Mouse (Mus musculus): ENCODE measurements around the gene Eps8. TPM values are rescaled to one million over a fixed set of nuclear protein-coding genes. Genes with fewer than 3 reads are reported as not detected.

The Eps8 gene
- polyA plus RNA-seq, 1 experiment = 50.4 TPM

- no peak for TF ChIP-seq POLR2A (IDR thresholded peaks at IDR 0.05; ENCODE audit: borderline replicate concordance, insufficient read depth, low read length)
- no peak for TF ChIP-seq CTCF (IDR thresholded peaks at IDR 0.05; ENCODE audit: borderline replicate concordance, insufficient read depth, low read depth, low read length)
- Histone ChIP-seq H3K4me3 (replicated peaks; ENCODE audit: insufficient read depth, low read depth, low read length) (no peak overlapping the region), H3K27me3 (ENCODE audit: control insufficient read depth, insufficient read depth, low read length) (no peaks in the 10 kb centered on the region), H3K27ac (ENCODE audit: insufficient read depth, low read length) (no peak overlapping the region), H3K4me1 (ENCODE audit: control insufficient read depth, insufficient read depth, low read length) (no peaks in the 10 kb centered on the region; the same call in 1 of the 2 replicates)
- peak in 1 of 2 experiments; percentile 12 for DNase-seq
- 47% methylated on average over 16 of the region's 16 CpGs for WGBS
Measured at GRCm38 (mm10) chr6:137437902-137438580, 216.6 kb downstream of the Eps8 start.

- Histone ChIP-seq H3K4me1 (ENCODE audit: control insufficient read depth, insufficient read depth, low read length) (no peaks in the 10 kb centered on the region; the same call in 1 of the 2 replicates), H3K4me3 (replicated peaks; ENCODE audit: insufficient read depth, low read depth, low read length) (no peak overlapping the region), H3K27me3 (ENCODE audit: control insufficient read depth, insufficient read depth, low read length) (no peaks in the 10 kb centered on the region), H3K27ac (ENCODE audit: insufficient read depth, low read length) (no peak overlapping the region)
- WGBS = 78% methylated on average over 4 of the region's 4 CpGs
- no peak for TF ChIP-seq CTCF (IDR thresholded peaks at IDR 0.05; ENCODE audit: borderline replicate concordance, insufficient read depth, low read depth, low read length)
- TF ChIP-seq POLR2A (IDR thresholded peaks at IDR 0.05; ENCODE audit: borderline replicate concordance, insufficient read depth, low read length) = no peak
- DNase-seq = no peak
Measured at GRCm38 (mm10) chr6:137437486-137437885, 217.2 kb downstream of the Eps8 start.

GRCm38 (mm10) chr6:137433521-137434137 lies 221.0 kb downstream of the Eps8 start:
- Histone ChIP-seq H3K4me3 (replicated peaks; ENCODE audit: insufficient read depth, low read depth, low read length) (no peak overlapping the region), H3K27ac (ENCODE audit: insufficient read depth, low read length) (no peak overlapping the region), H3K27me3 (ENCODE audit: control insufficient read depth, insufficient read depth, low read length) (no peaks in the 10 kb centered on the region), H3K4me1 (ENCODE audit: control insufficient read depth, insufficient read depth, low read length) (no peaks in the 10 kb centered on the region; the same call in 1 of the 2 replicates)
- no peak for TF ChIP-seq CTCF (IDR thresholded peaks at IDR 0.05; ENCODE audit: borderline replicate concordance, insufficient read depth, low read depth, low read length)
- TF ChIP-seq POLR2A (IDR thresholded peaks at IDR 0.05; ENCODE audit: borderline replicate concordance, insufficient read depth, low read length) = no peak
- 41% methylated on average over 14 of the region's 14 CpGs for WGBS
- no peak for DNase-seq

Other genes starting within 250 kb of the Eps8 start
- 79.7 and 80.7 TPM in 2 replicates for gene Strap, start 80.2 kb upstream of the Eps8 start, polyA plus RNA-seq (2012; rRNA removed)
- gene Dera, start 99.7 kb upstream of the Eps8 start, polyA plus RNA-seq (2012; rRNA removed) = 3.1 and 3.6 TPM in 2 replicates